Mouse (Mus musculus): ENCODE results near the gene Gm5796.
"Not testable (repeated sequence)": the region's sequence is repeated elsewhere in the genome, so short reads cannot be mapped to it uniquely, and the experiment has no call there.

DNA sequence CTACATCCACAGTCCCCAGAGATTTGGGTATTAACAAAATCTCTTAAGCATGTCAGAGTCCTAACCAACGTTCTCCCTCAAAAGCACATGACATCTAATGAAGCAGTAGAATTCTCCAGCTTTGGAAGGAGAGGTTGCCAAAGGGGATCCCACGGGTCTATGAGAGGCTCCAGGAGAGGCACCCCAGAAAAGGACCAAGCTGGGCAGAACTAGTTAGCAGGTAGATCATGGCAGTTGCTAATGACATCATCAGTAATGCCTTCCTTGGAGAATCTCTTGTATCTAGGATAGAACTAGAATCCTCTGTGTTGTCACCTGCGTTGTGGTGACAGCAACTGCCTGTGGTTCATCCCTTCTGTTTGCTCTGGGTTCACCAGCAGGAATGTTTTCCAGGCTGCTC is 25.6 kb upstream of the Gm5796 start, which contains the start of gene Gm3099:
- TF ChIP-seq CTCF (IDR thresholded peaks at IDR 0.05; ENCODE audit: low read depth, low read length); POLR2A (IDR thresholded peaks at IDR 0.05; ENCODE audit: borderline replicate concordance, low read depth, low read length): not testable (repeated sequence)
